Mouse (Mus musculus): Measurements from ENCODE around the gene Ckb.
"Not testable (repeated sequence)": the region's sequence is repeated elsewhere in the genome, so short reads cannot be mapped to it uniquely, and the experiment has no call there.

The Ckb gene

GRCm38 (mm10) chr12:111672176-111672575 lies at the start of gene Ckb:
TSS of gene Ckb (minus strand) at chr12:111672338.
- peak; percentile 82 to 92 for DNase-seq (ENCODE audit: low spot score in 2 of 2)

GRCm38 (mm10) chr12:111720222-111720621 lies 48.1 kb upstream of the Ckb start:
- no peak for DNase-seq (ENCODE audit: low spot score in 2 of 2)

GRCm38 (mm10) chr12:111718656-111719055 lies 46.5 kb upstream of the Ckb start:
- no peak for DNase-seq (ENCODE audit: low spot score in 2 of 2)

GRCm38 (mm10) chr12:111716505-111716904 lies 44.4 kb upstream of the Ckb start:
- DNase-seq (ENCODE audit: low spot score in 2 of 2) = no peak

- DNase-seq (ENCODE audit: low spot score in 2 of 2) = not testable (repeated sequence)
Observed at GRCm38 (mm10) chr12:111713880-111714279, 41.7 kb upstream of the Ckb start.

GRCm38 (mm10) chr12:111713004-111713651 lies 41.0 kb upstream of the Ckb start, which contains the start of the genes Bag5 and Apopt1:
TSS of gene Bag5 (minus strand) at chr12:111713257.
TSS of gene Apopt1 (plus strand) at chr12:111713261.
- peak; percentile 87 to 91 for DNase-seq (ENCODE audit: low spot score in 2 of 2)

- DNase-seq (ENCODE audit: low spot score in 2 of 2) = no peak
Observed at GRCm38 (mm10) chr12:111712476-111712875, 40.3 kb upstream of the Ckb start.

- DNase-seq (ENCODE audit: low spot score in 2 of 2) = peak in 1 of 2 experiments; percentile 50
Observed at GRCm38 (mm10) chr12:111710091-111710490, 38.0 kb upstream of the Ckb start.

GRCm38 (mm10) chr12:111708181-111708580 lies 36.0 kb upstream of the Ckb start:
- DNase-seq (ENCODE audit: low spot score in 2 of 2) = no peak

- peak; percentile 93 to 94 for DNase-seq (ENCODE audit: low spot score in 2 of 2)
Observed at GRCm38 (mm10) chr12:111705186-111705973, 33.2 kb upstream of the Ckb start.

- peak; percentile 83 to 85 for DNase-seq (ENCODE audit: low spot score in 2 of 2)
Observed at GRCm38 (mm10) chr12:111704609-111705008, 32.5 kb upstream of the Ckb start.

- no peak for DNase-seq (ENCODE audit: low spot score in 2 of 2)
Observed at GRCm38 (mm10) chr12:111703301-111703700, 31.2 kb upstream of the Ckb start.

- no peak for DNase-seq (ENCODE audit: low spot score in 2 of 2)
Observed at GRCm38 (mm10) chr12:111700920-111701458, 28.9 kb upstream of the Ckb start.

- no peak for DNase-seq (ENCODE audit: low spot score in 2 of 2)
Observed at GRCm38 (mm10) chr12:111699542-111699941, 27.4 kb upstream of the Ckb start.

- DNase-seq (ENCODE audit: low spot score in 2 of 2) = no peak
Observed at GRCm38 (mm10) chr12:111698346-111698913, 26.3 kb upstream of the Ckb start.

GRCm38 (mm10) chr12:111697708-111698107 lies 25.6 kb upstream of the Ckb start:
- no peak for DNase-seq (ENCODE audit: low spot score in 2 of 2)

- DNase-seq (ENCODE audit: low spot score in 2 of 2) = peak; percentile 54 to 78
Observed at GRCm38 (mm10) chr12:111696239-111696638, 24.1 kb upstream of the Ckb start.

GRCm38 (mm10) chr12:111694880-111695804 lies 23.0 kb upstream of the Ckb start:
- DNase-seq (ENCODE audit: low spot score in 2 of 2) = no peak

GRCm38 (mm10) chr12:111694271-111694781 lies 22.2 kb upstream of the Ckb start:
- DNase-seq (ENCODE audit: low spot score in 2 of 2) = no peak

GRCm38 (mm10) chr12:111693341-111694270 lies 21.5 kb upstream of the Ckb start:
- DNase-seq (ENCODE audit: low spot score in 2 of 2) = no peak

Measured in heart, adult 9 months (tissue).